Mouse (Mus musculus): ENCODE measurements around the gene Ccl24.
"Not testable (repeated sequence)": the region's sequence is repeated elsewhere in the genome, so short reads cannot be mapped to it uniquely, and the experiment has no call there.

The Ccl24 gene

DNA sequence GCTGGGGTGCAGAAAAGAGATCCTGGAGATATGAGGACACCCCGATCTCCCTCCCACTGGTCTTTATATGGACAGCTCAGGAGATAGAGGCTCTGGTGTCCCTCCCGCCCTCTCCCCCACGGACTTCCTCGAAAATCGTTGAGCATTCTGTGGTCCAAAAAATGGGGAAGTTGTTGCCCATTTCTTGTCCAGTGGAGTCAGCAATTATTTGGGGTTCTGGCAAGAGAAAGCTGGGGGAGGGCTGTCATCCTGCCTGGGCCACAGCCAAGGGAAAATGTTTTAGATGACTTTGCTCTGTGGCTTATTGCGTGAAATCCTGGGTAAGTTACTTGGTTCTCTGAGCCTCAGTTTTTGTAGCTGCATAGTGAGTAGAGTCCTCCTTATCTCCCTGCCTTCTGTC, at the start of gene Ccl24:
TSS of gene Ccl24 (minus strand) at position 44 of the 400 bp plus-strand sequence.
- in situ Hi-C loops (cut with MboI; ENCODE audit: low pct_unique_long_range_greater_than_20kb in 1 of 2, low sequenced_read_pairs in 2 of 2, unreplicated experiment in 1 of 2), result no loop called here

- in situ Hi-C loops (cut with MboI; ENCODE audit: low pct_unique_long_range_greater_than_20kb in 1 of 2, low sequenced_read_pairs in 2 of 2, unreplicated experiment in 1 of 2), result no loop called here
These were observed 48.9 kb upstream of the Ccl24 start for GRCm38 (mm10) chr5:135621725-135622124.

GRCm38 (mm10) chr5:135620526-135620925, 47.7 kb upstream of the Ccl24 start:
- in situ Hi-C loops (cut with MboI; ENCODE audit: low pct_unique_long_range_greater_than_20kb in 1 of 2, low sequenced_read_pairs in 2 of 2, unreplicated experiment in 1 of 2), result no loop called here

- in situ Hi-C loops (cut with MboI; ENCODE audit: low pct_unique_long_range_greater_than_20kb in 1 of 2, low sequenced_read_pairs in 2 of 2, unreplicated experiment in 1 of 2), result loop anchor here (5.0 to 10.0 kb wide), 4 partner anchors 65 to 225 kb away; no protein-coding TSS in a partner anchor
These were observed 46.9 kb upstream of the Ccl24 start for GRCm38 (mm10) chr5:135619741-135620140.

GRCm38 (mm10) chr5:135609794-135610193, 36.9 kb upstream of the Ccl24 start:
- in situ Hi-C loops (cut with MboI; ENCODE audit: low pct_unique_long_range_greater_than_20kb in 1 of 2, low sequenced_read_pairs in 2 of 2, unreplicated experiment in 1 of 2), result loop anchor here (10.0 kb wide), 3 partner anchors 55 to 235 kb away; no protein-coding TSS in a partner anchor

- in situ Hi-C loops (cut with MboI; ENCODE audit: low pct_unique_long_range_greater_than_20kb in 1 of 2, low sequenced_read_pairs in 2 of 2, unreplicated experiment in 1 of 2), result no loop called here
These were observed 34.7 kb upstream of the Ccl24 start for GRCm38 (mm10) chr5:135607581-135607980.

GRCm38 (mm10) chr5:135606717-135607116, 33.9 kb upstream of the Ccl24 start:
- in situ Hi-C loops (cut with MboI; ENCODE audit: low pct_unique_long_range_greater_than_20kb in 1 of 2, low sequenced_read_pairs in 2 of 2, unreplicated experiment in 1 of 2), result not testable (repeated sequence)

DNA sequence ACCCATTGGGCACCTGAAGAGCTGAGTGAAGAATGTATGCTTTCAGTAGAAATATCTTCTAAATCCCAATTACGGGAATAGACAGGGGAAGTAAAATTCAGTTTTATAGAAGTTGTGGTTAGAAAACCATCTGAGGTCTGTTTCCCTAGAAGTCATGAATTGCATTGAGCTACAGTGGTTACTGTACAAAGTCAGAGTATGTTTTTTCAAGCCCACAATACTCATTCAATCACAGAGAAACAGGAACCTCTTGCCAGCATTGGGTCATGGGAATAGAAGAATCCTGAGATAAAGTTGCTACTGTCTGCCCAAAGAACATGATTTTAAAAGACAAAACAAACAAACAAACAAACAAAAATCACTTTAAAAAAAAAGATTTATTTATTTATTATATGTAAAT, 31.8 kb upstream of the Ccl24 start:
- in situ Hi-C loops (cut with MboI; ENCODE audit: low pct_unique_long_range_greater_than_20kb in 1 of 2, low sequenced_read_pairs in 2 of 2, unreplicated experiment in 1 of 2), result not testable (repeated sequence)

- in situ Hi-C loops (cut with MboI; ENCODE audit: low pct_unique_long_range_greater_than_20kb in 1 of 2, low sequenced_read_pairs in 2 of 2, unreplicated experiment in 1 of 2), result no loop called here
These were observed 17.3 kb upstream of the Ccl24 start for GRCm38 (mm10) chr5:135589996-135590784.

DNA sequence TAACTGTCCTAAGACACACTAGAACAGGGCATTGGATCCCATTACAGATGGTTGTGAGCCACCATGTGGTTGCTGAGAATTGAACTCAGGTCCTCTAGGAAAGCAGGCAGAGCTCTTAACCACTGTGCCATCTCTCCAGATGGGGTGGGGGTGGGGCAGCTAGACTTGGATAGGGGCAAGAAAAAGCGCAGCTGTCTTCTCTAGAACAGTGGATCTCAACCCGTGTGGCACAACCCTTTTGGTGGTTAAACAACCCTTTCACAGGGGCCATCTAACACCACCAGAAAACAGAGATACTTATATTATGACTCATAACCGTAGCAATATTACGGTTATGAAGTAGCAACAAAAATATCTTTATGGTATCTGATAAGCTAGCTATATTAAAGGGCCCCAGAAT, 14.9 kb upstream of the Ccl24 start:
- in situ Hi-C loops (cut with MboI; ENCODE audit: low pct_unique_long_range_greater_than_20kb in 1 of 2, low sequenced_read_pairs in 2 of 2, unreplicated experiment in 1 of 2), result no loop called here

DNA sequence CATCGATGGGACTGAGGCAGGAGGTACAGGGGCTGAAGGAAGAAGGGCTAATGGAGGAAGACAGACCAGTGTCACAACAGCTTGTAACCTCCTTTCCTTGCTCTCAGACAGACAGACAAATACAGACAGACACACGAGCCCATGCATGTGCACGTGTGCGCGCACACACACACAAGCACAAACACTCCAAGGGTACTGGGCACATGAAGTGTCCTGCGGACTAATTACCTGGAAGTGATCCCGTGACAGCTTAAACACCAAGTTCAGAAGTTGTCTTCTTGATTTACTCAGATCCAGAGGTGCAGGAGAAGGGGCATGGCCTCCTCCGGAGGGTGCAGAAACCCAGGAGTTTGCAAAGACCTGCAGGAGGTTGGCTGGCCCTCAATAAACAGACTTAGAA, 12.8 kb upstream of the Ccl24 start:
- in situ Hi-C loops (cut with MboI; ENCODE audit: low pct_unique_long_range_greater_than_20kb in 1 of 2, low sequenced_read_pairs in 2 of 2, unreplicated experiment in 1 of 2), result no loop called here

- in situ Hi-C loops (cut with MboI; ENCODE audit: low pct_unique_long_range_greater_than_20kb in 1 of 2, low sequenced_read_pairs in 2 of 2, unreplicated experiment in 1 of 2), result no loop called here
These were observed 9.5 kb upstream of the Ccl24 start for GRCm38 (mm10) chr5:135582330-135582729.

GRCm38 (mm10) chr5:135579331-135579751, 6.5 kb upstream of the Ccl24 start:
- in situ Hi-C loops (cut with MboI; ENCODE audit: low pct_unique_long_range_greater_than_20kb in 1 of 2, low sequenced_read_pairs in 2 of 2, unreplicated experiment in 1 of 2), result no loop called here

DNA sequence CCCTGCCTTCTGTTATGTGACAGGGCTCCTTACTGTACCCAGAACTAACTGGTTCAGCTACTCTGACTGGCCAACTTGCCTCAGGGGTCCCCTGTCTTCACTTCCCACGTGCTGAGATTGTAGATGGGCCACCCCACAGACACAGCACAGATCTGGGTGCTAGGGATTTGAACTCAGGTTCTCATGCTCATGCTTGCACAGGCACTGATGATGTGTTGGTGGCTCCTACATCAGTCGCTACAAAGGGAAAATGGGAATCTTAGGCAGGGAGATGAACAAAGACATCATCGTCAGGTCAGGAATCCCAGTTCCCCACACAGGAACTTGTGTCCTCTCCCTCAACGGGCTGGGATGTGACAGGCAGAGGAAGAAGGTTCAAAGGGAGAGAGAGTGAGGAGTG, 3.2 kb upstream of the Ccl24 start:
- in situ Hi-C loops (cut with MboI; ENCODE audit: low pct_unique_long_range_greater_than_20kb in 1 of 2, low sequenced_read_pairs in 2 of 2, unreplicated experiment in 1 of 2), result no loop called here

- in situ Hi-C loops (cut with MboI; ENCODE audit: low pct_unique_long_range_greater_than_20kb in 1 of 2, low sequenced_read_pairs in 2 of 2, unreplicated experiment in 1 of 2), result no loop called here
These were observed 4.2 kb downstream of the Ccl24 start for GRCm38 (mm10) chr5:135568698-135569097.

DNA sequence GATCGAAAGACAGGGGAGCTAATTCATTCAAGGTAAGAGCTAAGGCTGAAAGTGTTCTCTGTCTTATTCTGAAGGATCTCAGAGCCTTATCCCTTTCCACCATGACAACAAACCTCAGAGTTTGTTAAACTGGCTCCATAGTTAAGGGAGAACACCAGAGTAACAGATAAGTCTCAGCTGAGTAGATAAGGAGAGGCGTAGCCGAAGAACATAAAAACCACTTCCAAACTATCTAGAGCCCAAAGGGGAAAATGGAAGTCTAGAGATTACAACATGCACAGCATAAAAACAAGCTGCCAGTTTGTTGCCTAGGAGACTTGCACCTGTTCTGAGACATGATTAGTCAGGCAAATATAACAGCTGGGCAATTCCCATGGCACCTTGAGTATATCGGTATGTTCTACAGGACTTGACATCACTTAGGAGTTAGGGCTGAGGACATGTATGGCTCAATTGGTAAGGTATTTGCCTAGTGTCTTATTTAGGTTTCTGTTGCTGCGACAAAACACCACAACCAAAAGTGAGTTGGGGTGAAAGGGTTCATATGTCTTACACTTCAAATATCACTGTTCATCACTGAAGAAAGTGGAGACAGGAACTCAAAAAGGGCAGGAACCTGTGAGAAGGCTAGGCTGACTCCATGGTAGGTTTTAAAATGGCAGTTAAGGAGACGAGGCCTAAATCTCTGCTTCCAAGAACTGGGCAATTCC, 5.1 kb downstream of the Ccl24 start:
- in situ Hi-C loops (cut with MboI; ENCODE audit: low pct_unique_long_range_greater_than_20kb in 1 of 2, low sequenced_read_pairs in 2 of 2, unreplicated experiment in 1 of 2), result no loop called here

DNA sequence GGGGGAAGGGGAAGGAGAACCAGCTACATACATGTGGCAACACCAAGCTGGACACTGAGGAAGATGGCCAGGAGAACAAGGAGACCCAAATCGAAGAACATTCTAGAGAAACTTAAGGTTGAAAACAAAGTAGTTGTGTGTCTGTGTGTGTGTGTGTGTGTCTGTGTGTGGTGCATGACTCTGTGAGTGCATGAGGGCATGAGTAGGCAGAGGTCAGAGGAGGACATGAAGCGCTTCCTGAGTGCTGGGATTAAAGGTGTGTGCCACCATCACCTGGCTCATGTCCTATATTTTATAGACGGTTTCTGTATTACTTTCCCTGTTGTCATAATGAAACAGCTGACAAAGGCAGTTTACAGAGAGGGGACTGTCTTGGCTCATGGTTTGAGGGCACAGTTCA, 9.4 kb downstream of the Ccl24 start, which contains the start of gene Ccl26:
TSS of gene Ccl26 (minus strand) at position 101 of the 400 bp plus-strand sequence.
- in situ Hi-C loops (cut with MboI; ENCODE audit: low pct_unique_long_range_greater_than_20kb in 1 of 2, low sequenced_read_pairs in 2 of 2, unreplicated experiment in 1 of 2), result no loop called here

GRCm38 (mm10) chr5:135557671-135558070, 15.2 kb downstream of the Ccl24 start:
- in situ Hi-C loops (cut with MboI; ENCODE audit: low pct_unique_long_range_greater_than_20kb in 1 of 2, low sequenced_read_pairs in 2 of 2, unreplicated experiment in 1 of 2), result loop anchor here in 1 of 2 experiments (10.0 kb wide), 1 partner anchor 57 kb away; no protein-coding TSS in a partner anchor

- in situ Hi-C loops (cut with MboI; ENCODE audit: low pct_unique_long_range_greater_than_20kb in 1 of 2, low sequenced_read_pairs in 2 of 2, unreplicated experiment in 1 of 2), result loop anchor here in 1 of 2 experiments (10.0 kb wide), 1 partner anchor 58 kb away; no protein-coding TSS in a partner anchor
These were observed 15.8 kb downstream of the Ccl24 start for GRCm38 (mm10) chr5:135557051-135557450.
